Mouse (Mus musculus) spleen, adult 2 months (tissue): ENCODE measurements around the gene Rnf13.

Experiments used
- CTCF ChIP-seq: fragments of 200-500 bp; IDR thresholded peaks from 2 replicates; pipeline ENCODE4 v1.5.1; 2011; ENCODE audit warnings: mild to moderate bottlenecking, inconsistent platforms; ENCODE audit not compliant: insufficient read depth, insufficient read length, insufficient replicate concordance; ENCODE audit errors: extremely low read depth
- POLR2A ChIP-seq: fragments of 200-500 bp; IDR thresholded peaks from 2 replicates; pipeline ENCODE4 v1.6.1; 2011; ENCODE audit warnings: low read depth, low read length, inconsistent platforms

DNA sequence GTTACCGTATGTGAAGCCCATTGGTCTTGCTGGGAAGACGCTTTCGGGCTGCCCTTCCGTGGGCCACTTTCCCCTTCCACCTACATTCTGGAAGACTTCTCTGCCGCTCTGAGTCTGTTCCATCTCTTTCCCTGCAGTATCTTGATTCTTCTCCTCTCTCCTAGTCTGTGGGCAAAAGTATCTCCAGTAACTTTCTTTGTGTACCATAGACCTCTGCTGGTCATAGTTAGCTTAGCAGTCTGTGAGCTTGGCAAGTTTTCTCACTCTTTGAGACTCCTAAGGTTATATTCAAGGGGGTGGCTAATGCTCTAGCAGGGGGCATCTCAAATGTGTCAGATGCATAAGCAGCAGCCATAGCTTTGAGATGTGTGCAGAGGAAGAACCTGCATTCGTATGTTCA lies 79.6 kb downstream of the Rnf13 start:
- TF ChIP-seq CTCF (no peak), POLR2A (no peak)
